Mouse (Mus musculus) ES-E14 (cell line): ENCODE data around the gene Map3k11. TPM values are rescaled to one million over a fixed set of nuclear protein-coding genes. Genes with fewer than 3 reads are reported as not detected.

Experiments used
- DNase-seq: peaks from one replicate; pipeline ENCODE4 v3.0.0-alpha.2; 2013; ENCODE audit warnings: low read depth, low spot score
- H3K27ac ChIP-seq: 2 replicates; pipeline ENCODE4 v1.5.1; 2012; ENCODE audit warnings: low read depth, mild to moderate bottlenecking, low read length, moderate library complexity, mixed read lengths; ENCODE audit not compliant: poor library complexity, insufficient read depth, severe bottlenecking
- H3K36me3 ChIP-seq: 2 replicates; pipeline ENCODE4 v1.6.1; 2012; ENCODE audit warnings: mild to moderate bottlenecking, low read length, moderate library complexity, mixed read lengths; ENCODE audit not compliant: control insufficient read depth, poor library complexity, insufficient read depth, severe bottlenecking
- H3K4me1 ChIP-seq, 2 experiments: fragments of 150-350 bp in 1 of 2; sonication (generic) in 1 of 2; 2 replicates each; pipeline ENCODE4 v1.6.1; 2012; ENCODE audit warnings: low read length in 2 of 2, mild to moderate bottlenecking in 1 of 2, mixed read lengths in 1 of 2; ENCODE audit not compliant: control insufficient read depth in 2 of 2, insufficient read depth in 2 of 2, poor library complexity in 1 of 2
- H3K4me3 ChIP-seq, 2 experiments: fragments of 150-350 bp in 1 of 2; sonication (generic) in 1 of 2; 2 replicates each; pipeline ENCODE4 v1.5.1; 2012; ENCODE audit warnings: low read length in 2 of 2, low read depth in 1 of 2, mild to moderate bottlenecking in 1 of 2, mixed read lengths in 1 of 2; ENCODE audit not compliant: insufficient read depth in 1 of 2, poor library complexity in 1 of 2, severe bottlenecking in 1 of 2
- H3K9ac ChIP-seq: 2 replicates; pipeline ENCODE4 v1.6.1; 2012; ENCODE audit warnings: low read depth, mild to moderate bottlenecking, low read length, mixed read lengths; ENCODE audit not compliant: poor library complexity, insufficient read depth, severe bottlenecking
- H3K9me3 ChIP-seq: fragments of 150-350 bp; sonication (generic); 2 replicates; pipeline ENCODE4 v1.6.1; 2012; ENCODE audit warnings: low read depth, mild to moderate bottlenecking, low read length; ENCODE audit not compliant: control insufficient read depth, insufficient read depth
- CHD2 ChIP-seq: IDR thresholded peaks from 2 replicates; pipeline ENCODE4 v1.6.1; 2014; ENCODE audit warnings: mild to moderate bottlenecking, low read depth, low read length, inconsistent platforms
- HCFC1 ChIP-seq: IDR thresholded peaks from 2 replicates; pipeline ENCODE4 v1.6.1; 2012; ENCODE audit warnings: low read length, inconsistent platforms, borderline replicate concordance; ENCODE audit not compliant: insufficient read depth
- MAFK ChIP-seq: IDR thresholded peaks from 2 replicates; pipeline ENCODE4 v1.6.1; 2014; ENCODE audit warnings: mild to moderate bottlenecking, low read depth, low read length, inconsistent platforms; ENCODE audit not compliant: insufficient read depth
- ZC3H11A ChIP-seq: IDR thresholded peaks from 2 replicates; pipeline ENCODE4 v1.6.1; 2012; ENCODE audit warnings: low read depth, mild to moderate bottlenecking, inconsistent platforms, low read length, borderline replicate concordance
- ZNF384 ChIP-seq: IDR thresholded peaks from 2 replicates; pipeline ENCODE4 v1.6.1; 2012; ENCODE audit warnings: low read depth, low read length, inconsistent platforms
- in situ Hi-C, 2 experiments: fragments of 600-800 bp; cut with MboI; formaldehyde crosslinking; loops; one replicate each; pipeline ENCODE4 v1.15.1; 2025; ENCODE audit warnings: low sequenced_read_pairs in 2 of 2, inconsistent platforms in 1 of 2; ENCODE audit not compliant: unreplicated experiment in 2 of 2
- total RNA-seq: library from RNA; depleted of rRNA; stranded (reverse); fragments of 300-350 nt; gene quantifications from 2 replicates; pipeline ENCODE4 v1.2.3, GENCODE M21; 2012; rRNA removed

The Map3k11 gene
- 15.0 and 19.3 TPM in 2 replicates for total RNA-seq

DNA sequence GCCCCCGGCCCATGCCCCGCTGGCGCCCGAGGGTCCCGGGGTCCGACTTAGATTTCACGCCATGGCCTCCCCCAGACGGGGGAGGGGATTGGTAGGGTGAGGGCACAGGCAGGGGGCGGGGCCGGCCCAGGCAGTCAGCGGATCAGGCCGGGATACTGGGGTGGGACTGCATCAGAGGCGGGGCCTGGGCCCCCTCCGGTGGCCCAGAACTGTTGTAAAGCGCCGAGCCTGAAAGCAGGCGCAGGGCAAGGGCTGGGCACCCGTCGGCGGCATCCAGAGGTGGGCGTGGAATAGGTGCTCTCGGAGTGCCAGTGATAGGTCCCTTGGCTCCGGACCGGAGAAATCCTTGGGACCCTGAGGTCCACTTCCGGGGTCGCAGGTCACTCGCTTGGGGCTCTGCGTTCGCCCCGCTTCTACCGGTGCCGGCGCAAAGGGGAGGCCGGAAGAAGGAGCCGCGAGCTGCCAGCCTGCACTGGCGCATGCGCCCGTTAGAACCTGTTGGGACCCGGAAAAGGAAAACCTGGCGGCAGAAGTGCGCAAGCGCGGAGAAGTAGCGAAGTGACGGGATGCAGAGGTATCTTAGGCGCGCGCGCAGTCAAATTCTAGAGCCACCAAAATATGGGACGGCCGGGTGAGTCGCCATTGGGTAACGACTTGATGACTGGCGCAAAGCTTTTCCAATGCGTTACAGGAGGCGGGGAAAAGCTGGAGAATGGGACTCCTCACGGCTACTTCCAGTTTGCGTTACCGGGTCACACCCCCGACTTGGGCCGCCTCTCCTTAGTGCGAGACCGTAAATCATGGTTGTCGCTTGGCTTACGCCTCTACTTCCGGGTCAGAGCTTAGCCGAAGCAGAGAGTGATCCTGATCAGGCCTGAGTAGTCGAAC lies at the start of gene Map3k11, which contains the start of gene Pcnx3:
TSS of gene Map3k11 (plus strand) at position 543 of the 888 bp plus-strand sequence.
TSS of gene Pcnx3 (minus strand) at position 709 of the 888 bp plus-strand sequence.
- H3K27ac ChIP-seq = peak within 1 kb of the TSS; percentile 68
- peaks cover 33% of the 10 kb centered on the region for H3K36me3 ChIP-seq
- no peaks in the 10 kb centered on the region for H3K9me3 ChIP-seq
- TF ChIP-seq CHD2 (peak; percentile 69), HCFC1 (peak; percentile 80; the same call in 1 of the 2 replicates), ZC3H11A (no peak)
- peak within 1 kb of the TSS; percentile 81 for H3K9ac ChIP-seq
- in situ Hi-C loops = no loop called here
- peak within 1 kb of the TSS; percentile 81 to 90 for H3K4me3 ChIP-seq
- H3K4me1 ChIP-seq = peaks cover 4 to 13% of the 10 kb centered on the region in 2 experiments; a peak in 2 of 4 replicates
- peak; percentile 95 for DNase-seq

DNA sequence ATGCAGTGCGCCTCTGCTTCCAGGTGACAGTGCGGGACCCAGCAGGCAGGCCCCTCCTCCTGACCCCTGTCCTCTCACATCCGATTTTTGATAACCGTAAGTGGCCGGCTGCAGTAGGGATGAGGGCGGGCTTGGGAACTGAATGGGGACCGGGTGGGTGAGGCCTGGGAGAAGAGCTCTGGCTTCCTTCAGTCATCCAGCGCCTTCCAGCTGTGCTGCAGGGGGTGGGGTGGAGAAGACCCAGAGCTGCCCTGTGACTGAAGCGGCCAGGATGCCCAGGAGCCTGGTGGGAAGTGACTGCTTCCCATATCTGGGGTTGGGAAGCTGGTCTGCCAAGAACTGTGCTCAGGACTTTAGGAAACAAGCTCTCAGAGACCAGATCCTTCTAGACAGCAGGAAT lies 48.2 kb upstream of the Map3k11 start:
- Histone ChIP-seq H3K27ac (no peak overlapping the region), H3K4me3 (no peak overlapping the region), H3K4me1 (peaks cover 0 to 10% of the 10 kb centered on the region in 2 experiments; a peak in 1 of 4 replicates), H3K9ac (no peak overlapping the region), H3K36me3 (peaks cover 20% of the 10 kb centered on the region), H3K9me3 (no peaks in the 10 kb centered on the region)
- TF ChIP-seq ZC3H11A (no peak), CHD2 (no peak), ZNF384 (no peak), HCFC1 (no peak), MAFK (no peak)
- in situ Hi-C loops = no loop called here
- DNase-seq = no peak

DNA sequence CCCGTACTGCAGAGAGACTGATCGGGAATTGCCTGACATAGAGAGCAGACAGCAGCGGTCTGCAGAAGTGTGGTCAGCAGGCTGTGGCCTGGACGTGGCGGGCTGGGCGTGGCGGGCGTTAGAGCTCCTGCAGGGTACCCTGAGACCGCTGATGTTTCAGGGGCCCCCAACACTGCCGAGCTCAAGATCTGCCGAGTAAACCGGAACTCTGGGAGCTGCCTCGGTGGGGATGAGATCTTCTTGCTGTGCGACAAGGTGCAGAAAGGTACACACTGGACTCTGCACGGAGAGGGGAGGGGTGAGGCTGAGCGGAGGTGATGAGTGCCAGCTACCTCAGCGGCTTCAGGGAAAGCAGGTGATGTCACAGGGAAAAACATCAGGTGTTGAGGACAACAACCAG lies 47.5 kb upstream of the Map3k11 start:
- Histone ChIP-seq H3K27ac (no peak overlapping the region), H3K9ac (no peak overlapping the region; the same call in 1 of the 2 replicates), H3K9me3 (no peaks in the 10 kb centered on the region), H3K4me1 (peaks cover 0 to 10% of the 10 kb centered on the region in 2 experiments; a peak in 1 of 4 replicates), H3K4me3 (0 out of 4 replicates have a peak overlapping the region, but pooled peaks of 1 of the 2 experiments have one; percentile 0), H3K36me3 (peaks cover 23% of the 10 kb centered on the region)
- DNase-seq = no peak
- in situ Hi-C loops = no loop called here
- no peak for TF ChIP-seq ZC3H11A
- TF ChIP-seq CHD2 = no peak

DNA sequence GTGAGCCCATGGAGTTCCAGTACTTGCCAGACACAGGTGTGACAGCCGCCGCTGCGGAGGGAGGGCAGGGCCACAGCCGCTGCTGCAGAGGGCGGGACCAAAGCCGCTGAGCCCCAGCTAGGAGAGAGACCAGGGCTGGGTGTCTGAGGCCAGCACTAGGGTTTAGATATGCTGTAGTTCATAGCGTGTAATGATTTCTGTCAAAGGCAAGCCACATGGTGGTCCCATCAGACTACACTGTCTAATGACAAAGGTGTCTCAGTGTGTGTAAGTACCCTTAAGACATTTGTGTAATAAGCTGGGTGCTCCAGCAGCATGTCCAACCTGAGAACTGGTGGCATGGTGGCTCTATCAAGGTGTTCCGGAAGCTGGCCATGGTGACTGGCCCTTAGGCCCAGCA lies 46.9 kb upstream of the Map3k11 start:
- Histone ChIP-seq H3K36me3 (peaks cover 26% of the 10 kb centered on the region), H3K4me3 (peak overlapping the region in 1 of 2 experiments; percentile 0; a peak in 1 of 4 replicates)

More for the DNA sequence above, 46.9 kb upstream of the Map3k11 start:
- Histone ChIP-seq H3K9ac (no peak overlapping the region), H3K4me1 (peaks cover 0 to 10% of the 10 kb centered on the region in 2 experiments; a peak in 1 of 4 replicates), H3K27ac (no peak overlapping the region), H3K9me3 (no peaks in the 10 kb centered on the region)
- no peak for DNase-seq
- TF ChIP-seq HCFC1 = no peak
- no peak for TF ChIP-seq ZNF384
- TF ChIP-seq CHD2 = no peak
- no peak for TF ChIP-seq MAFK
- no peak for TF ChIP-seq ZC3H11A
- in situ Hi-C loops = no loop called here
